Mouse (Mus musculus): ENCODE measurements around the gene Cstad.

Gene Cstad

GRCm38 (mm10) chr2:30629860-30630259 lies 35.0 kb downstream of the Cstad start:
- no peak for DNase-seq

GRCm38 (mm10) chr2:30636266-30636671 lies 41.4 kb downstream of the Cstad start:
- no peak for DNase-seq

- no peak for DNase-seq
Measured at GRCm38 (mm10) chr2:30637991-30638390, 43.2 kb downstream of the Cstad start.

- no peak for DNase-seq
Measured at GRCm38 (mm10) chr2:30640021-30640481, 45.2 kb downstream of the Cstad start.

GRCm38 (mm10) chr2:30642810-30643209 lies 48.0 kb downstream of the Cstad start:
- DNase-seq, result no peak

- DNase-seq, result no peak
Measured at GRCm38 (mm10) chr2:30643422-30643821, 48.6 kb downstream of the Cstad start.

GRCm38 (mm10) chr2:30646833-30647232 lies 52.0 kb downstream of the Cstad start:
- DNase-seq, result no peak

GRCm38 (mm10) chr2:30647303-30647881 lies 52.6 kb downstream of the Cstad start:
- no peak for DNase-seq

- no peak for DNase-seq
Measured at GRCm38 (mm10) chr2:30647882-30648494, 53.1 kb downstream of the Cstad start.

GRCm38 (mm10) chr2:30650249-30650648 lies 55.4 kb downstream of the Cstad start:
- no peak for DNase-seq

GRCm38 (mm10) chr2:30651831-30652230 lies 57.0 kb downstream of the Cstad start:
- DNase-seq, result no peak

- no peak for DNase-seq
Measured at GRCm38 (mm10) chr2:30652581-30653037, 57.8 kb downstream of the Cstad start.

GRCm38 (mm10) chr2:30653046-30653445 lies 58.2 kb downstream of the Cstad start:
- DNase-seq, result no peak

GRCm38 (mm10) chr2:30654158-30654557 lies 59.3 kb downstream of the Cstad start:
- DNase-seq, result no peak

- DNase-seq, result no peak
Measured at GRCm38 (mm10) chr2:30654582-30654981, 59.7 kb downstream of the Cstad start.

GRCm38 (mm10) chr2:30655746-30656145 lies 60.9 kb downstream of the Cstad start:
- no peak for DNase-seq

- DNase-seq, result no peak
Measured at GRCm38 (mm10) chr2:30656711-30657555, 62.1 kb downstream of the Cstad start.

- DNase-seq, result peak; percentile 68 to 69
Measured at GRCm38 (mm10) chr2:30657674-30658479, 63.0 kb downstream of the Cstad start.

- DNase-seq, result peak; percentile 100
Measured at GRCm38 (mm10) chr2:30658480-30658843, 63.6 kb downstream of the Cstad start.

Measured in B cell, adult 2 months (primary cell).